Mouse (Mus musculus) hindbrain, embryonic 14.5 days (tissue): ENCODE data around the gene Fads6. TPM values are rescaled to one million over a fixed set of nuclear protein-coding genes. Genes with fewer than 3 reads are reported as not detected.

Experiments
- ATAC-seq: fragments of 200-750 bp; cut with Nextera tagmentation; 2 replicates; pipeline ENCODE4 v1.8.0; 2017; ENCODE audit warnings: moderate number of reproducible peaks, mild to moderate bottlenecking, moderate TSS enrichment, moderate library complexity; ENCODE audit not compliant: low FRiP score
- DNase-seq: peaks from one replicate; pipeline ENCODE4 v3.0.0-alpha.2; 2015; ENCODE audit warnings: low spot score
- H3K27ac ChIP-seq: fragments of 300-500 bp; sonication (generic); 2 replicates; pipeline ENCODE4 v1.5.1; 2014; ENCODE audit warnings: mild to moderate bottlenecking, moderate library complexity
- H3K27me3 ChIP-seq: fragments of 300-500 bp; sonication (generic); 2 replicates; pipeline ENCODE4 v1.6.1; 2014; ENCODE audit warnings: mild to moderate bottlenecking, low read length, mixed read lengths; ENCODE audit not compliant: control insufficient read depth, insufficient read depth
- H3K36me3 ChIP-seq: fragments of 300-500 bp; sonication (generic); replicated peaks from 2 replicates; pipeline ENCODE4 v1.6.1; 2014; ENCODE audit not compliant: control insufficient read depth, insufficient read depth
- H3K4me1 ChIP-seq: fragments of 300-500 bp; sonication (generic); replicated peaks from 2 replicates; pipeline ENCODE4 v1.6.1; 2014; ENCODE audit warnings: antibody characterized with exemption, low read length, mixed read lengths; ENCODE audit not compliant: control insufficient read depth, insufficient read depth
- H3K4me2 ChIP-seq: fragments of 300-500 bp; sonication (generic); replicated peaks from 2 replicates; pipeline ENCODE4 v1.6.1; 2014; ENCODE audit warnings: mild to moderate bottlenecking, moderate library complexity
- H3K4me3 ChIP-seq: fragments of 300-500 bp; sonication (generic); replicated peaks from 2 replicates; pipeline ENCODE4 v1.5.1; 2014; ENCODE audit warnings: mild to moderate bottlenecking, low read length
- H3K9ac ChIP-seq: fragments of 300-500 bp; sonication (generic); 2 replicates; pipeline ENCODE4 v1.6.1; 2014
- H3K9me3 ChIP-seq: fragments of 300-500 bp; sonication (generic); 2 replicates; pipeline ENCODE4 v1.6.1; 2016; ENCODE audit warnings: low read length; ENCODE audit not compliant: control insufficient read depth
- WGBS: fragments of 180-500 bp; shearing (Covaris S2); extraction: QIAGEN DNeasy Blood & Tissue Kit; methylation state at CpG from one replicate; pipeline ENCODE4 v1.1.7; 2014; 5-methylcytosine and 5-hydroxymethylcytosine counted together
- polyA plus RNA-seq: library from polyadenylated mRNA; unstranded; fragments of >200 nt; fragmentation: Nextera tagmentation; extraction: Ambion mirVana; gene quantifications from 2 replicates; pipeline ENCODE4 v1.2.1, GENCODE M21; 2014

Fads6 gene
- polyA plus RNA-seq, 1 experiment from 2014 or later, result 1.4 TPM

DNA sequence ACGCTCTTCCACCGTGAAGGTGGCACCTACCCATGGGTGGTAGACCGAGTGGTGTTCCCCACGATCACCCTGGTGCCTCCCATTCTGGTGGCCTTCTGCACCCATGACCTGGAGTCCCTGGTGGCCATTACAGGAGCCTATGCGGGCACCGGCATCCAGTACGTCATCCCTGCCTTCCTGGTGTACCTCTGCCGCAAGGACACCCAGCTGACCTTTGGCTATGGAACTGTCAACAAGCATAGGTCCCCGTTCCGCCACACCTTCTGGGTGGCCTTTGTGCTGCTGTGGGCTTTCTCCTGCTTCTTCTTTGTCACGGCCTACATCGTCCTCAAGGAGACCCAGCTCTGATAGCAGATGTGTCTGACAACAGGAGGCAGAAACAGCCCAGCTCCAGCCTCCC lies 53.7 kb downstream of the Fads6 start:
- Histone ChIP-seq H3K4me2 (no peak overlapping the region), H3K9me3 (no peaks in the 10 kb centered on the region), H3K27ac (no peak overlapping the region), H3K4me3 (no peak overlapping the region), H3K36me3 (peaks cover 17% of the 10 kb centered on the region; the same call in 1 of the 2 replicates), H3K9ac (no peak overlapping the region), H3K4me1 (peaks cover 16% of the 10 kb centered on the region), H3K27me3 (peaks cover 19% of the 10 kb centered on the region)
- DNase-seq, result no peak
- ATAC-seq, result no peak
- 93% methylated on average over 12 of the region's 12 CpGs for WGBS

DNA sequence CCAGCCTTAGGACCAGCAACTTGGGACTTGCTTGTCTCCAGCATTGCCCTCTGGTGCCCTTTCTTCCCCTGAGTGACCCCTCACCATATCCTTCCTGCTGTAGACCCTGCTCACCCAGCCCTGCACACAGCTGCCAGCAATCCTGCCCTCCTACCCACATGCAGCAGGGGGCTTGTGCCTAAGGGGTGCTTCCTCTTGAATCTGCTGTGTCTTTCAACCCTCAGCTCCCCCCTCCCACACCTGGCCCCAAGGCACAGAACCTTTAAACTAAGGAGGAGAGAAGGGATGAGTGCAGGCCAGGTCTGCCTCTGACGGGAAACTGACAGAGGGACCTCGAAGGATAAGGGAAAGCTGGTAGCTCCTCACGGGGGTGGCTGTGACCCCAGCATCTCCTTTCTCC lies 54.7 kb downstream of the Fads6 start:
- 81% methylated on average over 3 of the region's 3 CpGs for WGBS
- H3K4me1 ChIP-seq, result peaks cover 16% of the 10 kb centered on the region

DNA sequence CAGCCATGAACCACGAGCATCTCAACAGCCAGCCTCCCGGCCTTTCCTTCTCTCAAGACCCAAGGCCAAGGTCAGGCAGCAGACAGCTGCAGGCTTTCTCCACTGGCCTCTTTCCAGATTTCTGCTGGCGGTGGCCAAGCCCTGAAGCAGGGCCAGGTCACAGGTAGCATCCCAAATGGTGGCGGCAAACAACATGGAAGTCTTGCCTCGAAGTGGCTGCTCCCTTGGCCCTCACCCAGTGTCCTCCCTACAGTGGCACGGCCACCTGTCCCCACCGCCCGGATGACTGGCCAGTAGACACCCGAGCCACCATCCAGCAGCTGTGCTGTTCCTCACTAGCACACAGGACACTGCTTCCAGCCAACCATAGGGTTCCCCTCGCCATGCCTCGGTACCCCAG lies 56.1 kb downstream of the Fads6 start:
- DNase-seq (no peak), ATAC-seq (no peak)
- 69% methylated on average over 11 of the region's 11 CpGs for WGBS
- Histone ChIP-seq H3K9me3 (no peaks in the 10 kb centered on the region), H3K27me3 (peaks cover 2% of the 10 kb centered on the region; the same call in 1 of the 2 replicates), H3K4me3 (no peak overlapping the region), H3K9ac (no peak overlapping the region), H3K27ac (no peak overlapping the region), H3K36me3 (peaks cover 17% of the 10 kb centered on the region; the same call in 1 of the 2 replicates), H3K4me1 (peaks cover 8% of the 10 kb centered on the region), H3K4me2 (no peak overlapping the region)

More for the DNA sequence above, 54.7 kb downstream of the Fads6 start:
- Histone ChIP-seq H3K27ac (no peak overlapping the region), H3K4me3 (no peak overlapping the region), H3K27me3 (peaks cover 9% of the 10 kb centered on the region; the same call in 1 of the 2 replicates), H3K9me3 (no peaks in the 10 kb centered on the region), H3K36me3 (peaks cover 17% of the 10 kb centered on the region; the same call in 1 of the 2 replicates), H3K4me2 (no peak overlapping the region), H3K9ac (no peak overlapping the region)
- DNase-seq (no peak), ATAC-seq (no peak)

DNA sequence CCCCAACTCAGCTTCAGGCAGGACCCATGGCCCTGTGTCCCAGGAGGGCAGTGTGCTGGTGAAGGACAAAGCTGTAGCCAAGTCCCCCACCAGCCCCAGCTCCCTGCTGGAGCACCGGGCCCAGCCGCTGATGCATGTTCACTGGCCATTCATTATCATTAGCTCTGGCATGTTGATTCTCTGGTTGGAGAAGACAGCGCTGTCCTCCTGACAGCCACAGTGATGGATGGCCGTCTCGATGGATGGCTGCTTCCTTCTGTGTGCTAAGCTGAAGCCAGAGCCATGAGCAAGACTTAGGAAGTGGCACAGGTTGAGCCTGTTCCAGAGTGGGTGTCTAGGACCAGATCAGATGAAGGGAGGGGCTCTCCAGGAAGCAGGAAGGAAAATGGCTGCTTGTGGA lies 60.9 kb downstream of the Fads6 start:
- Histone ChIP-seq H3K4me2 (no peak overlapping the region), H3K9me3 (no peaks in the 10 kb centered on the region), H3K9ac (no peak overlapping the region), H3K4me3 (no peak overlapping the region), H3K27ac (no peak overlapping the region; the same call in 1 of the 2 replicates), H3K27me3 (no peaks in the 10 kb centered on the region), H3K4me1 (peaks cover 45% of the 10 kb centered on the region), H3K36me3 (no peaks in the 10 kb centered on the region)
- ATAC-seq, result no peak
- no peak for DNase-seq
- WGBS, result 10% methylated on average over 5 of the region's 5 CpGs

DNA sequence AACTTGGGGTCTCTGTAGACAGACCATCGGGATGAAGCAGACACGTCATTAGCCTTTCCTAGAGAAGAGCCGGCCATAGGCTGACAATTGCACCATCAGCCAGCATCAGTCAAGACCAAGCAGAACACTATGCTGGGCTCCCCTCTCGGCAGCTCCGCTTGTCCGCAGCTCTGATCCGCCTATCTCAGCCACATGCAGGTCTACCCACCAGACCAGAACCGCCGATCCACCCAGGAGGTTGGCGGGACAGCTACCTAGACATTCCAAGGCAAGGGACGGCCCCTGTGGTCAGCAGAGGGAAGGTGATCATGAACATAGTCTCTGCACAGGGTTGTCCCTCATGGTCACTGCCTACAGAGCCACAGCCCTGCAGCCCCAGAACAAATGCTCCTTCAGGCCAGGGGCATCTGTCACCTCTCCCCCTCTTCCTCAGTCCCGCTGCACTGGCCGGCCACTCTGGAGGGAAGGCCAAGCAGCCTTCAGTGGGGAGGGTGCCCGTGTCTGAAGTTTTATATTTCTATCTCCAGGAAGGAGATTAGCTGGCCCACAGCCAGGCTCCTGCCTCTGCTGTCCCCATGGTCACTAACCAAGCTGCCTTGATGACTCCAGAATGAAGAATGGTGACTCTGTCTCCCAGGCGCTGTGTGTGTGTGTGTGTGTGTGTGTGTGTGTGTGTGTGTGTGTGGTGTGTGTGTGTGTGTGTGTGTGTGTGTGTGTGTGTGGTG lies 63.0 kb downstream of the Fads6 start:
- peak; percentile 7; the same call in 1 of the 2 replicates for ATAC-seq
- peaks cover 50% of the 10 kb centered on the region for H3K4me1 ChIP-seq
- 65% methylated on average over 15 of the region's 15 CpGs for WGBS

DNA sequence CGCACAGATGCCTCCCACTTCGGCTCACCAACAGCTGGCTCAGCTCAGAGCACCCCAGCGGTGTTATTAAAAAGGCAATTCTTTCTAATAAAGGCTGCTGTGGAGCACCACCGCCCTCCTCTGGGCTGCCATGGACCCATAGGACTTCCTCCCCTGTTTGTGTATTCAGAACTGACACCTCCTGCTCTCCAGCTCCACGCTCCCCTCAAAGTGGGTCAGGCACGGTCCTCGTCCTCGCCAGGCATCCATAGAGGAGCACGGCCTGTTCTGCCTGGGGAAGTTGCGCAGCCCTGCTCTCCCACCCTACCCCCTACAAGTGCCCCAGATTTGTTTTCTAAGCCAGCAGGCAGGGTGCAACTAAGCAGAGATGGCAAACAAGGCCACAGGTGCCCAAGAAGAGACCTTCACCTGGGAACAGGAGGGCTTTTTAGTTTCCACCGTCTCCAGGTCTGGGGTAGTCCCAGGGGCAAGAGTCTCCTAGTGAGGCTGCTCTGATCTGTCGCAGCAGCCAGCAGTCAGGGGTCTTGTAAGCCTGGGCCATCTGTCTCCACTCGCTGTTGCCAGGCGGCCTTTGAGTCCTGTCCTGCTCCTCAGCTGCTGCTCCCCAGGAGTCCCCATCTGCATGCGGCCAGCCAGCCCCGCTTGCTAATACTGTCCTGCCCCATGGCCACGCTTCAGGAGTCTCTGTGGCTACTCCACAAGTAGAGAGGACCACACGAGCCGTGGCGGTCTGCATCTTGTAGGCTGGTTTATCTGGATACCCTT lies 63.8 kb downstream of the Fads6 start:
- 28% methylated on average over 20 of the region's 20 CpGs for WGBS
- DNase-seq (no peak), ATAC-seq (peak; percentile 37; the same call in 1 of the 2 replicates)
- no peaks in the 10 kb centered on the region for H3K36me3 ChIP-seq
- no peak overlapping the region for H3K9ac ChIP-seq
- H3K9me3 ChIP-seq, result no peaks in the 10 kb centered on the region
- H3K4me3 ChIP-seq, result no peak overlapping the region
- H3K27me3 ChIP-seq, result no peaks in the 10 kb centered on the region
- H3K27ac ChIP-seq, result peak overlapping the region; percentile 16; the same call in 1 of the 2 replicates
- peaks cover 50% of the 10 kb centered on the region for H3K4me1 ChIP-seq
- no peak overlapping the region for H3K4me2 ChIP-seq

More for the DNA sequence above, 63.0 kb downstream of the Fads6 start:
- Histone ChIP-seq H3K9me3 (no peaks in the 10 kb centered on the region), H3K4me2 (no peak overlapping the region), H3K36me3 (no peaks in the 10 kb centered on the region), H3K27me3 (no peaks in the 10 kb centered on the region), H3K27ac (no peak overlapping the region), H3K9ac (no peak overlapping the region), H3K4me3 (no peak overlapping the region)
- no peak for DNase-seq

DNA sequence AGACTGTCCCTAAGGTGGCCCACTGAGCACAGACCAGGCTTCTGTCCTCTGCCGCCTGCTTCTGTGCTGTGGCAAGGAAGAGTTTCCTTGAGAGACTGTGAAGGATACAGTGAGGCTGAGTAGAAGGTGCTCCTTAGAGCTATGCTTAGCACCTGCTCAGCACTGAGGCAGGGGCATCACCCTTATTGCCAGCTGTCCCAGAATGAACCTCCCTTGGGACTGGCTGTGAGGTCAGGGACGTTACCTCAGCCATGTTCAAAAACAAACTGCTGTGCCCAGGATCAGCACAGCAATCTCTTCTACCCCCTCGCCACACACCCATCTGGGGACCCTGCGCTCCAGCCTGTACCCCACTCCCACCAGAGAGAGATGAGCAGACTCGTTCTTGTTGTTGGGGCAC lies 64.6 kb downstream of the Fads6 start:
- ATAC-seq (no peak), DNase-seq (no peak)
- no peak overlapping the region for H3K9ac ChIP-seq
- H3K36me3 ChIP-seq, result no peaks in the 10 kb centered on the region
- H3K27ac ChIP-seq, result no peak overlapping the region
- H3K9me3 ChIP-seq, result no peaks in the 10 kb centered on the region
- H3K4me3 ChIP-seq, result no peak overlapping the region
- peaks cover 54% of the 10 kb centered on the region for H3K4me1 ChIP-seq
- no peak overlapping the region for H3K4me2 ChIP-seq
- no peaks in the 10 kb centered on the region for H3K27me3 ChIP-seq
- 65% methylated on average over 5 of the region's 5 CpGs for WGBS

DNA sequence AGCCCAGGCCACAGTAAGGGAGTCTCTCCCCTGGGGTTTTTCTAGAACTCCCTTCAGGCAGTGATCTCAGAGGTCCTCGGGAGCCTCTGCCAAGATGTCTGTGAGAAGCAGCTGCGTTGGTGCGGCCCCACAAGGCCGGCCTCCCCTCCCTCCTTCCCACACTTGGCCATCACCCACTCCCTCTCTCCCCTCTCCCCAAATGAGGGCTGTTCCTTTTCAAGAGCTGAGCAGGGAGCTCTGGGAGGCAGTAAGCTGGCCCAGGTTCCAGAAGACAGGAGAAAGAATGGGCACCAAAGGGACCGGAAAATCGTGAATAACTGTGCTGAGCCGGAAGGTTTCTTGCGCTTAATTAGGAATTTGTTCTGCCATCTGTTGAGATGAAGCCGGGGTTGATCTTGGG lies 65.5 kb downstream of the Fads6 start:
- peaks cover 64% of the 10 kb centered on the region for H3K4me1 ChIP-seq
- WGBS, result 30% methylated on average over 9 of the region's 9 CpGs
- H3K36me3 ChIP-seq, result no peaks in the 10 kb centered on the region
- no peaks in the 10 kb centered on the region for H3K27me3 ChIP-seq
- no peak for DNase-seq
- H3K4me2 ChIP-seq, result no peak overlapping the region
- no peak for ATAC-seq
- H3K9ac ChIP-seq, result no peak overlapping the region
- H3K27ac ChIP-seq, result no peak overlapping the region
- no peaks in the 10 kb centered on the region for H3K9me3 ChIP-seq
- no peak overlapping the region for H3K4me3 ChIP-seq

DNA sequence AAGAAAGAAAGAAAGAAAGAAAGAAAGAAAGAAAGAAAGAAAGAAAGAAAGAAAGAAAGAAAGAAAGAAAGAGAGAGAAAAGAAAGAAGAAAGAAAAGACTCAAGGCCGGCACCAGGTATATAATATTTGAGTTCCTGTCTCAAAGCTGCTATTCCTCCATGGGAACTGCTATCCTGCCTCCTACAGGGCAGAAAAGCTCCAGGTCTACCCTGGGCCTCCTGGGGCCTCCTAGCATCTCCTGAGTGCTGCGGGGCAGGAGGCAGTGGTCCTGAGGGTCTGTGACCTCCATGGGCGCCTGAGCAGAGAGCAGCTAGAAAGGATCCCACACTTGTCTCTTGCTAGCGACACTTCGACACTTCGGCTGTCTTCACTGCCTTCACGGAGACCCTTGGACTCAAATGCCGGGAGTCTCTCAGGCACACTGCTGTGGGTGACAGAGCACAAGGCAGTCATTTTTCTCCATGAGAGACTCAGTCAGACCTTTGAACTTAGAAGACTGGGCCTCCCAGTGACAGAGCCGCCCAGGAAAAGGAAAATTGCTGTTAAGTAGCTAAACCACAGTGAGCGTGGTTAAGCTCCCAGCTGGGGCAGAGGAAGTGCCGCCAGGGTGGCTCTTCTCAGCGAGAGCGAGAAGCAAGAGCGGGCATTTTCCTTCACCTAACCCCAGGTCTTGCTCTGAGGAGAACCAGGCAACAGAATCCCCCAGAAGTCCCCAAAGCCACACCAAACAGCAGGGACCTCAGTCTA lies 66.1 kb downstream of the Fads6 start:
- Histone ChIP-seq H3K27ac (no peak overlapping the region), H3K4me3 (no peak overlapping the region), H3K36me3 (no peaks in the 10 kb centered on the region), H3K9ac (no peak overlapping the region), H3K27me3 (no peaks in the 10 kb centered on the region), H3K4me1 (peaks cover 66% of the 10 kb centered on the region), H3K4me2 (no peak overlapping the region), H3K9me3 (no peaks in the 10 kb centered on the region)
- ATAC-seq, result no peak
- DNase-seq, result no peak
- WGBS, result 50% methylated on average over 14 of the region's 14 CpGs
